Mouse (Mus musculus) C2C12 (cell line): ENCODE results near the gene Znrf3.

Source experiments
- CEBPB ChIP-seq: IDR thresholded peaks from one replicate; pipeline ENCODE4 v1.6.1; 2011; ENCODE audit warnings: low read depth, mild to moderate bottlenecking, control low read depth, moderate library complexity
- CTCF ChIP-seq: IDR thresholded peaks from one replicate; pipeline ENCODE4 v1.5.1; 2011; ENCODE audit not compliant: control insufficient read depth, insufficient read depth, insufficient read length
- FOSL1 ChIP-seq: IDR thresholded peaks from one replicate; pipeline ENCODE4 v1.8.0; 2011; ENCODE audit warnings: mild to moderate bottlenecking, low read length; ENCODE audit not compliant: poor library complexity, insufficient read depth, severe bottlenecking
- MYOG ChIP-seq: IDR thresholded peaks from one replicate; pipeline ENCODE4 v1.6.1; 2011; ENCODE audit not compliant: control insufficient read depth, insufficient read length; ENCODE audit errors: extremely low read depth

DNA sequence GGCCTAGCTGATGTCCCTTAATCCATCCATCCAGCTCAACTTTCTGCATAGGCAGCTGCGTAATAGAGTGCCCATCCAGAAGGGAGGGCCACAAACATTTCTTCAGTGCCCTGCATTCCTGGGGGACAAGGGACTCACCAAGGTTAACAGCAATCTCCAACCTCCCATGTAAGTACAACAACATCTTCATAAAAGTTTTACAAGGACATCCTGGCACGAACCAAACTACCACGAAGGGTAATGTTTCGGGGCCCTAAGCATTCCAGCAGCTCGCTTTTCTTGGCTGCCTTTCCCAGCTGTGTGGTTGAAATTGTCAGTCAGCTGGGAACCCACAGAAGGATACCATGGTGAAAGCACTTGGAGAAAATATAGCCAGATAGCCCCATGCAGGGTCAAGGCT, 63.4 kb downstream of the Znrf3 start:
- TF ChIP-seq CTCF (no peak), FOSL1 (no peak), CEBPB (no peak), MYOG (no peak)
